Mouse (Mus musculus) frontal cortex, postnatal 14 days (tissue): ENCODE results near the gene Bcl11b.

Experiments
- DNase-seq, 2 experiments: peaks; one replicate each; pipeline ENCODE4 v3.0.0; 2022; ENCODE audit warnings: low spot score in 2 of 2

The Bcl11b gene

GRCm38 (mm10) chr12:107998746-107999145 is 4.7 kb downstream of the Bcl11b start:
- peak; percentile 72 to 82 for DNase-seq

GRCm38 (mm10) chr12:107997901-107998300 is 5.5 kb downstream of the Bcl11b start:
- no peak for DNase-seq

- no peak for DNase-seq
Observed at GRCm38 (mm10) chr12:107997241-107997640, 6.2 kb downstream of the Bcl11b start.

GRCm38 (mm10) chr12:107996773-107997172 is 6.6 kb downstream of the Bcl11b start:
- no peak for DNase-seq

GRCm38 (mm10) chr12:107996216-107996615 is 7.2 kb downstream of the Bcl11b start:
- DNase-seq, result no peak

GRCm38 (mm10) chr12:107994421-107994820 is 9.0 kb downstream of the Bcl11b start:
- DNase-seq, result no peak

- no peak for DNase-seq
Observed at GRCm38 (mm10) chr12:107993029-107993428, 10.4 kb downstream of the Bcl11b start.

- no peak for DNase-seq
Observed at GRCm38 (mm10) chr12:107991191-107991590, 12.2 kb downstream of the Bcl11b start.

- no peak for DNase-seq
Observed at GRCm38 (mm10) chr12:107983211-107983610, 20.2 kb downstream of the Bcl11b start.

GRCm38 (mm10) chr12:107982306-107982705 is 21.1 kb downstream of the Bcl11b start:
- DNase-seq, result no peak

- DNase-seq, result no peak
Observed at GRCm38 (mm10) chr12:107981231-107981630, 22.2 kb downstream of the Bcl11b start.

GRCm38 (mm10) chr12:107980261-107980961 is 23.0 kb downstream of the Bcl11b start:
- DNase-seq, result no peak

GRCm38 (mm10) chr12:107979710-107980260 is 23.6 kb downstream of the Bcl11b start:
- no peak for DNase-seq

GRCm38 (mm10) chr12:107978736-107979255 is 24.6 kb downstream of the Bcl11b start:
- DNase-seq, result no peak

- no peak for DNase-seq
Observed at GRCm38 (mm10) chr12:107978063-107978462, 25.3 kb downstream of the Bcl11b start.

- DNase-seq, result no peak
Observed at GRCm38 (mm10) chr12:107977534-107977933, 25.9 kb downstream of the Bcl11b start.

- no peak for DNase-seq
Observed at GRCm38 (mm10) chr12:107977086-107977485, 26.3 kb downstream of the Bcl11b start.

GRCm38 (mm10) chr12:107976571-107977001 is 26.8 kb downstream of the Bcl11b start:
- no peak for DNase-seq

- DNase-seq, result no peak
Observed at GRCm38 (mm10) chr12:107975897-107976570, 27.4 kb downstream of the Bcl11b start.

GRCm38 (mm10) chr12:107975479-107975896 is 27.9 kb downstream of the Bcl11b start:
- no peak for DNase-seq

GRCm38 (mm10) chr12:107974504-107974903 is 28.9 kb downstream of the Bcl11b start:
- no peak for DNase-seq

- DNase-seq, result no peak
Observed at GRCm38 (mm10) chr12:107973556-107974140, 29.8 kb downstream of the Bcl11b start.
